Mouse (Mus musculus) CD8-positive naive resting alpha-beta T cell, adult 2 months (primary cell): ENCODE measurements around the gene Cpne6.
A peak's percentile ranks its signal among the peaks of the same experiment; 100 is the strongest.

ENCODE experiments used
- DNase-seq, 2 experiments: peaks; one replicate each; pipeline ENCODE4 v3.0.0; 2022; ENCODE audit warnings: low read depth in 2 of 2, low spot score in 2 of 2

Gene Cpne6

DNA sequence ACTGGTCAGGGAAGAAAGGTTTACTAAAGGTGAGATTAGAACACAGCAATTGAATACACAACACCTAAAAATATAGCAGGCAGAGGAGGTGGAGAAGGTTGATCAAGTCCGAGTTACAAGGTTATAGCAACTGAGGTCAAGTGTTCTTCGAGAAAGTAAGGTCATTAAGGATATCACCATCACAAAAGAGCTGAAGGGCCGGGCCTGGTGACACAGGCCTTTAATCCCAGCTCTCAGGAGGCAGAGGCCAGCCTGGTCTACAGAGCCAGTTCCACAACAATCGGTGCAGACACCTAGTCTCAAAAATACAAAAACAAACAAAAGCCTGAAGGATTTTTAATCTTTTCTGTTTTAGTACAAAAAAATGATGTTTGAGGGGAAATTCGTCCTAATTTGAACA is 41.1 kb downstream of the Cpne6 start:
- no peak for DNase-seq

- DNase-seq, result no peak
Observed at GRCm38 (mm10) chr14:55551794-55552193, 41.5 kb downstream of the Cpne6 start.

DNA sequence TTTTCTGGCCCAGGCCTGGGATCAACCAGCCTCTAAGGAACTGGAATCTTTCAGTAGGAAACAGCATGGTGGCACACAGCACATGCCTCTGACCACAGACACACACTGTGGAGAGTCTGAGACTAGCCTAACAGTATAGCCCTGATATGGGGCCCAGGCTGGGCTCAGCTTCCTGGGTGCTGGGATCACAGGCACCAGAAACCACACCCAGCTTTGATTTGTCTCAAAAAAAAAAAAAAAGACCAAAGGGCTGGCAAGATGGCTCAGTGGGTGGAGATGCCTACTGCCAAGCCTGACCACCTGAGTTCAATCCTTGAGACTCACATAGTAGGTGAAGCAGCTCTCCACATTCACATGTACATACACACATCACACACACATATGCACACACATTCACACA is 44.4 kb downstream of the Cpne6 start:
- no peak for DNase-seq

GRCm38 (mm10) chr14:55555788-55556187 is 45.5 kb downstream of the Cpne6 start:
- no peak for DNase-seq

- peak; percentile 51 to 68 for DNase-seq
Observed at GRCm38 (mm10) chr14:55557003-55557402, 46.8 kb downstream of the Cpne6 start.

GRCm38 (mm10) chr14:55557587-55557986 is 47.3 kb downstream of the Cpne6 start:
- DNase-seq, result no peak

DNA sequence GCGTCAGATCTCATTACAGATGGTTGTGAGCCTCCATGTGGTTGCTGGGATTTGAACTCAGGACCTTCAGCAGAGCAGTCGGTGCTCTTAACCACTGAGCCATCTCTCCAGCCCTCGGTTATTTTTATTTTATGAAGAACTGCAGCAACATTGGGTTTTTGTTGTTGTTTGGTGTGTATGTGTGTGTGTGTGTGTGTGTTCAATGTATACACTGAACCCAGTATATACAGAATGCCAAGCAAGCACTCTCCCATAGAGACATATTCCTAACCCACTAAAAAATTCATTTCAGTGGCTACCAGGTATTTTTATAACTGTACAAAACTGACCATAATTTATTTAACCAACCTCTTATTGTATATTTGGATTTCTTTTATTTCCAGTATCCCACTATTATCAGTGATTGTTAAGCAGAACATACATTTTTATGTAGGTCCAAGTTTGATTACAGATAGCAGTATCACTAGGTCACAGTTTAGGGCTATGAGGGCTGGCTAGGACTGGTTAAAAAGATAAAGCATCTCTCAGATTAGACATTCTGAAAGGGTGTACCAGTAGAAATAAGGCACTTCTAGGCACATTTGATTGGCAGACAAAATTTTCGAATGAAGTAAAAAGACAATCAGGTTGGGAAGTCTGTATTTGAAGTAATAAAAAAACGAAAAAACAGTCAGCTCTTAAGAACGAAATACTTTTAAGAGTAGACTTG is 48.6 kb downstream of the Cpne6 start:
- no peak for DNase-seq

DNA sequence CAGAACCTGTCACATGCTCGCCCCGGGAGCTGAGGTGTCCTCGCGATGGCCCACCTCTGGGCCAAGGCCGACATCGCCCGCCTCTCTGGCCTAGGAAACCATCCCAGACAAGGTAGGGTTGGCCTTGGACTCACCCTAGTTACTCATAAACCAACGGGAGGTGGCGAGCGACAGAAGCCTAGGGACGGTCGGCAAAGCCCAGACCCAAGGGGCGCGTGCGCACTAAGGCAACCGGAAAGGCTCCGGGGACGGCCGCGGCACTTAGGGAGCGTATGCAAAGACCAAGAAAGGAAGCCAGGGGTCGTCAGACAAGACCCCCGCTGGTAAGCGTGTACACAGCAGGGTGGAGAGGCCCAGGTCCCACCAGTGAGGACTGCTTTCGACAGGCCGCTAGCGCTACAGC is 49.6 kb downstream of the Cpne6 start, which contains the start of gene Dcaf11:
Gene Dcaf11, plus strand, starts transcription at position 208 of the 403 bp plus-strand sequence.
- DNase-seq, result peak; percentile 68 to 77

- DNase-seq, result peak; percentile 96 to 98
Observed at GRCm38 (mm10) chr14:55560202-55561073, 50.2 kb downstream of the Cpne6 start, which contains the start of gene A730061H03Rik. Gene A730061H03Rik, minus strand, starts transcription at chr14:55560406.

DNA sequence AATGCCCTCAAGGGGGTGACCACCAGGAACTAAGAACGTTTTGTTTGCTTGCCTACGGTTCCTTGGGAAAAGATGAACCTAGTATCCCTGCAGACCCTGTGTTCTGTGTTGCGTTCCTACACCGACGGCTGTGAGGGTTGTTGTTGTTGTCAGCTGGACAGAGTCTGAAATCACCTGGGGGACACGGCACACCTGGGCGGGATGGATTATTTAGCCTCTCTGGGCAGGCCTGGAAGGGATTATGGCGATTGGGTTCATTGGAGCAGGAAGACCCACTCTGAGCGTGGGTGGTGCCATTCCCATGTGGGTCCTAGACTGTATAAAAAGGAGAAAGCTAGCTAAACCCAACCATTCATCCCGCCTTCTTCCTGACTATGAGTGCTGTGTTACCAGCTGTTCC is 51.6 kb downstream of the Cpne6 start:
- DNase-seq, result no peak

- DNase-seq, result no peak
Observed at GRCm38 (mm10) chr14:55563249-55563648, 53.0 kb downstream of the Cpne6 start.

- no peak for DNase-seq
Observed at GRCm38 (mm10) chr14:55565748-55566147, 55.5 kb downstream of the Cpne6 start.
